Mouse (Mus musculus): ENCODE measurements at regions not wholly inside any gene's neighbourhood (a gene's known extent, or its start where the extent isn't known, plus 50 kb on each side); places are given as distances from the start of the nearest gene placed in this dataset.

DNA sequence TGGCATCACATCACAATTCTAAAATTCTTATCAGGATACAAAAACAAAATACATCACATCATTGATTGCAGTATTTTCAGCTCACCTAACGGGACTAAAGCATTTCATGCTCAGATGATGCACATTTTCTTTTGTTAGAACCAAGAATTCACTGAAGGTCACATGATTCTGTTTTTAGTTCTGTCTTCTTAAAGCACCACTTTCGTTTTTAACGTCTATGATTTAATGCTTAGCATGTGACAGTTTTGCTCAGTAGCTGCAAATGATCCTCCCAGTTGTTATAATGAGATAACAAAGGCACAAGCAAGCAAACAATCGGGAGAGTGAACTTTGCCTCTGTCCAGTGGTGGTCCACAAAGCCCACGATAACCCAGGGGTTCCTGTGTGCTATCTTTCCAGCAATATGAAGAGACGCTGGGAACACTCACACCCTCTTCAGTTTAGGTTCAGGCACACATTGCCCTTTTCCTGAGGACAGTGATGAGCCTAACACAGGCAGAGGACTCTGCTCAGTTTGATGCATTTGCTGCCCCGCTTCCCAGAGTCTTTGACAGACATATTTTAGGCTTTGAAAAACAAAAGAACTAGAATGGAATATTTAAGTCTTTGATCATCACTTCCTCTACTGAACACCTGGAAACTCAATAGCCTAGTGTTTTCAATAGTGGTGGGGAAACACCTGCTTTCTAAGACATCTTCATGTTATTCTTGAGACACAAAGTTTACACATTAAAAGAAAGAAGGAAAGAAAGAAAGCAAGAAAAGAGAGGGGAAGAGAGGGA lies 53.0 kb upstream of the Fam3c start:
- Histone ChIP-seq H3K4me1 (ENCODE audit: control insufficient read depth, insufficient read depth, low read length) (no peaks in the 10 kb centered on the region; the same call in 1 of the 2 replicates), H3K9ac (ENCODE audit: low read depth, low read length) (no peak overlapping the region), H3K27me3 (ENCODE audit: control insufficient read depth, insufficient read depth, low read length) (no peaks in the 10 kb centered on the region), H3K79me2 (replicated peaks; ENCODE audit: control insufficient read depth, insufficient read depth, low read length) (no peaks in the 10 kb centered on the region), H3K27ac (no peak overlapping the region), H3K36me3 (ENCODE audit: control insufficient read depth, insufficient read depth, low read length) (no peaks in the 10 kb centered on the region), H3K4me3 (no peak overlapping the region)
- no peak for TF ChIP-seq EP300 (IDR thresholded peaks at IDR 0.05; ENCODE audit: insufficient read depth, low read depth, low read length)
- TF ChIP-seq POLR2A (IDR thresholded peaks at IDR 0.05; ENCODE audit: insufficient read depth, low read depth, low read length), result no peak
- TF ChIP-seq CTCF (IDR thresholded peaks at IDR 0.05), result no peak
- intact Hi-C loops (cut with DNase I), result no loop called here
- DNase-seq, result no peak
- 35% methylated on average over 7 of the region's 7 CpGs for WGBS

Measured in heart, adult 2 months (tissue).